Mouse (Mus musculus): Measurements from ENCODE around the gene Chmp3. TPM values are rescaled to one million over a fixed set of nuclear protein-coding genes. Genes with fewer than 3 reads are reported as not detected.

The Chmp3 gene
- 186 to 287 TPM (median 285 TPM) in 3 replicates for total RNA-seq (2017)

- ATAC-seq (replicated peaks; ENCODE audit: insufficient number of reproducible peaks, low FRiP score, low TSS enrichment, poor library complexity, severe bottlenecking): peak; percentile 94
These were observed at the start of gene Chmp3 for GRCm38 (mm10) chr6:71543686-71544499. TSS of gene Chmp3 (plus strand) at chr6:71543797.

DNA sequence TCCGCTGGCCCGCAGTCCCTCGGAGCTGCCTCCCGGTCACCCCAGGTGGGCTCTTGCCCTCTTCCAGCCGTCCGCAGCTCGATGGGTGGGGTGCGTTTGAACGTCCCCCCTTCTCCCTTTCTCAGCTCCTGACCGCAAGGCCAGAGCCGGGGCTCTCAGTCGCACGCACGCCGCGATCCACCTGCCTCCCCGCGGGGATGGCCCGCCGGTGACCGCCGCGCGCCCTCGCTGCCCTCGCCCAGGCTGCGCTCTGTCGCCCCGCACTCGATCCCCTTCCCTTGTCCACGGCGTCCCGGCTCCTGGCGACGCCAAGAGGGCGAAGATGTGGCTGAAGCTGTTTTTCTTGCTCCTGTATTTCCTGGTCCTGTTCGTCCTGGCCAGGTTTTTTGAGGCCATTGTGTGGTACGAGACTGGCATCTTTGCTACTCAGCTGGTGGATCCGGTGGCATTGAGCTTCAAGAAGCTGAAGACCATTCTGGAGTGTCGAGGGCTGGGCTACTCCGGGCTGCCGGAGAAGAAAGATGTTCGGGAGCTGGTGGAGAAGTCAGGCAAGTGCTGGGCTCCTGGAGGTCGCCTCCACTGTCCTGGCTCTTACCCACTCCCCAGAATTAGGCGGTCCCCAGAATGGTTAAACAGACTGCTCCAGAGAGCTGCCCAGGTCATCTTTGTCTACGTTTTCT is 49.1 kb upstream of the Chmp3 start:
- ATAC-seq (replicated peaks; ENCODE audit: insufficient number of reproducible peaks, low FRiP score, low TSS enrichment, poor library complexity, severe bottlenecking): peak; percentile 33

- ATAC-seq (replicated peaks; ENCODE audit: insufficient number of reproducible peaks, low FRiP score, low TSS enrichment, poor library complexity, severe bottlenecking): no peak
These were observed 43.0 kb upstream of the Chmp3 start for GRCm38 (mm10) chr6:71500575-71500974.

DNA sequence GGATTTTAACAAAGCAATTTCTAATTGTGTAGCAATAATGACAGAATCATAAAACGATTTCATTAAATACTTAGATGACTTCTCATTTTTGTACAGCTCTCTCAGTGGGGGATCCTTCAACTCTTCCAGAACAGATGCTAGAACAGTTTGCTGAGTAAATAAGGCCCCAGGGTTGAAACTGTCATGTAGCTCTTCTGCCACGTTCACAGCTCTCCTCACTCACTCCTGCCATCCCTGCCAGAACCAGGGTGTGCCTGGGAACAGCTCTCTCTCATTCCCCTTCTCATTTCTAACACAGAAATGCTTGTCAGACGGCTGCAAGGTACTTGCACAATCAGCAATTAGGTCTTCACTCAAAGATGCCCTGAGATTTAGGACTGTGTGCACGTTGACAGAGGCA is 40.6 kb upstream of the Chmp3 start:
- ATAC-seq (replicated peaks; ENCODE audit: insufficient number of reproducible peaks, low FRiP score, low TSS enrichment, poor library complexity, severe bottlenecking): no peak

DNA sequence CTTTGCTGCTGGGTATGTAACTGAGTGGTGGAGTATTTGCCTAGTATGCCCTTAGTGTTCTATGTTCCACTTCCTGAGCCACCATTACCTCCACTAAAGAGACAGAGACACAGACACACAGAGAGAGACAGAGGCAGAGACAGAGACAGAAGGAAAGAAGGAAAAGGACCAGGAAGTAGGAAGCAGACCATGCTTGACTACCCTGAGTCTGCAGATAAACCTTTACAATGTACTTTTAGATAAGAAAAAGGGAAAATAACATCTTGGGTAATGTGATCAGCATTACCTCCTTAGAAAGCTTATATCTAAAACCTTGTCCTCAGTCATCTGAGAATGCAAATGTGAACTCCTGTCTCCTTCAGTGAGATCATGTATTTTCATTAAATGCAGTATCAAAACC is 39.9 kb upstream of the Chmp3 start:
- ATAC-seq (replicated peaks; ENCODE audit: insufficient number of reproducible peaks, low FRiP score, low TSS enrichment, poor library complexity, severe bottlenecking): no peak

DNA sequence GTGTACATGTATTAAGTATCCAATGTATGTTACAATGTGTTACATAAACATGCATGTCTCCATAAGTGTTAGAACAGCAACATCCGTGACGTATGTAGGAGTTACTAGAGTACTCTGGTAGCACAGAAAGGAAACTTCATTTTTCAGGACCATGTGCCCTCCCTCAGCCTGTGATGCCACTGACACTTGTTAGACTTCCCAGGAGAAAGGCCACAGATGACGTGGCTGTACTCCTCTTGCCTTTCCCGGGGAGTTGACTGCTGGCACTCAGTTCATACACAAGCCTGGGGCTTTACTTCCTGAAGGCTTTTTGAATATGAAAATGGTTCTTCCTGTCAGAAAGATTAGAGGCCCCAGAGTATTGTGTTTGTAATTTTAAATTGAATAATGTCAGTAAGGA is 39.5 kb upstream of the Chmp3 start:
- no peak for ATAC-seq (replicated peaks; ENCODE audit: insufficient number of reproducible peaks, low FRiP score, low TSS enrichment, poor library complexity, severe bottlenecking)

DNA sequence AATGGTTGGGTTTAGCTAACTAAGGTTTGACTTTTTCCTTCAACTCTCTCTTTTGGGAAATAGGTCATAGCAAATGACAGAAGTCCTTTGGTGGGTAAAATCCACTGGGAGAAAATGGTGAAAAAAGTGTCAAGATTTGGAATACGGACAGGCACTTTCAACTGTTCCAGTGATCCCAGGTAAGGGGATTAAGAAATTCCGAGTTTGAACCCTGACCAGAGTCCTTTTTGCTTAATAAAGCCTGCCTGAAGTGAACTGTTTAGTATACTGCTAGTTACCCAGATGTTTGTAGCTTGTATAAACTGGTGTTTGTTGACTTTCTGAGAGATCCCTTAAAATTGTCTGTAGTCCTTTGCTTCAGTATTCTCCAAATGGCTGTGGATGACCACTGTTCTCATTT is 37.9 kb upstream of the Chmp3 start:
- ATAC-seq (replicated peaks; ENCODE audit: insufficient number of reproducible peaks, low FRiP score, low TSS enrichment, poor library complexity, severe bottlenecking): no peak

DNA sequence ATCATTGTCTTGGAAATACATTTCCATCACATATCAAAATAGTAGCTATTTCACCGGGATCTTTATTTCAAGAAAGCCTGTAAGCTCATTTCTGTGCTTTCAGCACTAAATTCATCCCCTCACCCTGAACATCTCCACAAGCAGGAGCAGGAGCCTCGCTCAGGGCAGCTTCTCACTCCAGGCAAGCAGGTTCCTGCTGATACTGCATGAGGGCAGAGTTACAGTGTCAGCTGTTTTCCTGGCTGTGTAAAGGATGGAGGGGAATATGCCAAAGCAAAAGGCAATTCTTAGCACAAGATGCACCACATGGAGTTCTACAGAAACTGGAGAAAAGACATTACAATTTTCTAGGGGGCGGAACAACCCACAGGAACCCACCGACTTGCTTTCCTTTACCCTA is 24.1 kb upstream of the Chmp3 start:
- ATAC-seq (replicated peaks; ENCODE audit: insufficient number of reproducible peaks, low FRiP score, low TSS enrichment, poor library complexity, severe bottlenecking): no peak

- no peak for ATAC-seq (replicated peaks; ENCODE audit: insufficient number of reproducible peaks, low FRiP score, low TSS enrichment, poor library complexity, severe bottlenecking)
These were observed 18.0 kb upstream of the Chmp3 start for GRCm38 (mm10) chr6:71525556-71525955.

DNA sequence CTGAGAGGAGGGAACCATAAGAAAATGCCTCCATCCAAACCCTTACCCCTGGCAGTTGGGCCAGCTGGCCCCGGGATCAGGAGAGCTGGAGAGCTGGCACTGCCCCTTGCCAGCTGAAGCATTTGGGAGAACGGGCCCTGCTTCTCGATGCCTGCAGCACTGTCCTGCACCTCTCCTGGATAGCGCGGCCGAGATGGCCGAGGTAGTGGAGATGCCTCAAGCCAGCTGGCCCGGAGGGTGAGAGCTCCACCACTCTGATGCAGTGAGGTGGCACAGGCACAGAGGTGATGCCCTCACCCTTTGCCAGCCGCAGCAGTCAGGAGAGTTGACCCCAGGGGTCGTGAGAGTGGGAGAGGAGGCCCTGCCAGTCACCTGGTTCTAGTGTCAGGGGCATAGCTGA is 16.5 kb upstream of the Chmp3 start:
- ATAC-seq (replicated peaks; ENCODE audit: insufficient number of reproducible peaks, low FRiP score, low TSS enrichment, poor library complexity, severe bottlenecking): no peak

DNA sequence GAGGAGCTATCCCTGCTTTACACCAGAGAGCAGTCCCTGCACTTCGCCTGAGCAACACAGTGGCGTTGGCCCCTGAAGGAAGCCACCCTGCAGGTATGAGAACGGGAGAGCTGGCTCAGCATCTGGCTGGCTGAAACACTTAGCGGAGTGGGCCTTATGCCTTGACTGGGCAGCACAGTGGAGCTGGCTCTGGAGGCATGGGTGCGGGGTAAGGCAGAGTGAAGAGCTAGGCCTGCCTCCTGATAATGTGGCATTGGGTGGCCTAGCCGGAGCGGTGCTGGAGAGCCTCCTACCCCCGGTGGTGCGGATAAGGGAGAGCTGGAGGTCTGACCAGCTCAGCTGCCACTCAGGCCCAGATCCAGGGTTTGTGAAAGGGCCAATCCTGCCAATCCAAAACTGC is 15.8 kb upstream of the Chmp3 start:
- ATAC-seq (replicated peaks; ENCODE audit: insufficient number of reproducible peaks, low FRiP score, low TSS enrichment, poor library complexity, severe bottlenecking): no peak

- no peak for ATAC-seq (replicated peaks; ENCODE audit: insufficient number of reproducible peaks, low FRiP score, low TSS enrichment, poor library complexity, severe bottlenecking)
These were observed 13.4 kb upstream of the Chmp3 start for GRCm38 (mm10) chr6:71530176-71530575.

- no peak for ATAC-seq (replicated peaks; ENCODE audit: insufficient number of reproducible peaks, low FRiP score, low TSS enrichment, poor library complexity, severe bottlenecking)
These were observed 6.3 kb upstream of the Chmp3 start for GRCm38 (mm10) chr6:71537286-71537685.

DNA sequence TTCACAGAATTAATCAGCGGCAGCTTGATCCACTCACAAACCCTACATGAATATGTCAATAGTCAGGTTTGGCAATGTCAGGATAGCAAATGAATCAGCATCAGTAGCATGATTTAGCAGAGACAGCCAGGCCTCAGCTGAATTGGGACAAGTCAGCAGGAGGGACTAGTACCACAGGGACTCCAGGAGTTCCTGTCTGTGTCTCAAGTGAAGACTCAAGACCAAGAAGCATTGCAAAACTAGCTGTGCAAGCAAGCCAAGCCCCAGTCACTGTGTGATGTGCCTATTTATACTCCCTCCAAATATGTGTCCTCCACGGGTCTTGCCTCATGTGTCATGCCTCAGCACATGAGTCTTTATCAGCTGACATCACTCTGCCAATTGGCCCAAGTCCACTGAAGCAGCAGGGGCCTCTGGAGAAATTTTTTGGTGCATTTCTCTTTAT is 11.9 kb downstream of the Chmp3 start:
- ATAC-seq (replicated peaks; ENCODE audit: insufficient number of reproducible peaks, low FRiP score, low TSS enrichment, poor library complexity, severe bottlenecking): no peak

GRCm38 (mm10) chr6:71556826-71557225 is 13.2 kb downstream of the Chmp3 start:
- ATAC-seq (replicated peaks; ENCODE audit: insufficient number of reproducible peaks, low FRiP score, low TSS enrichment, poor library complexity, severe bottlenecking): no peak

- ATAC-seq (replicated peaks; ENCODE audit: insufficient number of reproducible peaks, low FRiP score, low TSS enrichment, poor library complexity, severe bottlenecking): no peak
These were observed 25.0 kb downstream of the Chmp3 start for GRCm38 (mm10) chr6:71568616-71569015.

GRCm38 (mm10) chr6:71569025-71569424 is 25.4 kb downstream of the Chmp3 start:
- ATAC-seq (replicated peaks; ENCODE audit: insufficient number of reproducible peaks, low FRiP score, low TSS enrichment, poor library complexity, severe bottlenecking): no peak

- ATAC-seq (replicated peaks; ENCODE audit: insufficient number of reproducible peaks, low FRiP score, low TSS enrichment, poor library complexity, severe bottlenecking): no peak
These were observed 31.8 kb downstream of the Chmp3 start for GRCm38 (mm10) chr6:71575359-71575758.

DNA sequence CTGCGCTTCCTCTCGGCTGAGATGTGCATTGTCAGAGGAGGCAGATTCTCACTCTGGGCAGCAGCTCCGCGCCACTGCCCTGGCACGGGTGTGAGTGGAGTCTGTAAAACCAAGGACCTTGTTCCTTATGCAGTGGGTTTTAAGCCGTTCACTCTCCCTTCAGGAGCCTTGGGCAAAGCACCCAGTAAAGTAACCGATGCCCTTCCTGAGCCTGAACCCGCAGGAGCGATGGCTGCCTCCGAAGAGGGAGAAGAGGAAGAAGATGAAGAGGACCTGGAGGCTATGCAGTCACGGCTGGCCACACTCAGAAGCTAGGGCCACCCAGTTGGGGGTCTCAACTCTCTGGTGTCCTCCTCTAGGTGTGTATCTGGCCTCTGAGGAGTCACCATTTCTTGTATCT is 35.9 kb downstream of the Chmp3 start:
- ATAC-seq (replicated peaks; ENCODE audit: insufficient number of reproducible peaks, low FRiP score, low TSS enrichment, poor library complexity, severe bottlenecking): no peak

- no peak for ATAC-seq (replicated peaks; ENCODE audit: insufficient number of reproducible peaks, low FRiP score, low TSS enrichment, poor library complexity, severe bottlenecking)
These were observed 39.6 kb downstream of the Chmp3 start for GRCm38 (mm10) chr6:71583198-71583597.
